Comparison of ENCODE assay signal across 8 mouse cellular contexts in the genomic region with DNA sequence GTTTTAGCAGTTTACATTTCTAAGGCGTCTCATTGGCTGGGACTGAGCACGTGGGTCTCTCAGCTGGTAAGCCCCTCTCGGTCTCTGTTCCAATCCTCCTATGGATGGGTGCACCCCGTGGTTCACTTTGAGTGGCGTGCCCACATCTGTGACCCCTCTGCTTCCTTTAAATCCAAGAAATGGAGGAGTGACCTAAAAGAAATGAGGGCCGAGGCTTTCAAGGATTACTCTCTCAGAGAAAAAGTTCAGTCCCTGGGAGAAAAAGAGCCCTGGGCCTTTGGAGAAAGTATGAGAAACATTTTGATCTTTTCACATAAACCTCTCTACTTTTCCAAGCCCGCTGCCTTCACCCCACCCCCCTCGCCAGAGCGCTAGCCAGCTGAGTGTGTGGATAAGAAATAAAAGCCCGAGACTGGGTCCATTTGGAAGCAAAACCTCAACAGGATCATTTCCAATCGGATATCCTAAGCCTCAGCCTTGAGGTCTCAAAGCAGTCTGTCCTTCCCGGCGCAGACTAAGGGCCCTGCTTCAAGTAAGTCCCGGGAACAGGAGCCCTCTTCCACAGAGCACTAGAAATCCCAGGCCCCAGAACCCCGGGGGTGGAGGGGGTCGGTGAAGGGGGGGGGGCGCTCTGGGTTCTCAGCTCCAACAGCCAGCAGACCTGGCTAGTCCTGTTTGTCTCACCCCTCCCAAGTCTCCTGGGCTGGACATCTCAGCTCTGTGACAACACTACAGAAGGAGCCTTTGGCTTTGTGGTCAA. TPM values are rescaled to one million over a fixed set of nuclear protein-coding genes. Genes with fewer than 3 reads are reported as not detected.
DNase-seq lines count a peak whose midpoint lies in the region; ATAC-seq lines count a peak whose summit lies in the region.

No protein-coding gene starts in this region.

- peak; percentile 70 to 84 for DNase-seq in adrenal gland, adult (ENCODE audit: inconsistent age in 2 of 2, low spot score in 1 of 2)
- no peak for DNase-seq in adrenal gland, adult 8-10 months
- peak; percentile 90 for DNase-seq in embryonic facial prominence, embryonic 14.5 days (ENCODE audit: low spot score)
- DNase-seq in kidney, postnatal 36 days = peak; percentile 8 to 41
- DNase-seq in mesoderm, embryonic 11.5 days (ENCODE audit: low read depth, low spot score) = peak; percentile 80
- peak; percentile 67 to 70 for DNase-seq in urinary bladder, postnatal 4 days (ENCODE audit: low spot score in 2 of 2)

- no peaks in the 10 kb centered on the region for H3K36me3 ChIP-seq in embryonic facial prominence, embryonic 14.5 days (ENCODE audit: control insufficient read depth, insufficient read depth, low read length)
- H3K36me3 ChIP-seq in heart, embryonic 15.5 days = no peaks in the 10 kb centered on the region

- peak overlapping the region; percentile 36 for H3K4me3 ChIP-seq in embryonic facial prominence, embryonic 14.5 days (ENCODE audit: low read depth, low read length)
- H3K4me3 ChIP-seq in heart, embryonic 15.5 days = peak overlapping the region; percentile 43

- peak; percentile 90 for ATAC-seq in embryonic facial prominence, embryonic 14.5 days (ENCODE audit: low read depth)
- peak; percentile 85 for ATAC-seq in heart, embryonic 15.5 days (replicated peaks; ENCODE audit: insufficient number of reproducible peaks, insufficient read depth, low FRiP score, low read depth)
- no peak for ATAC-seq in cerebellum, adult (ENCODE audit: insufficient number of reproducible peaks, low FRiP score, low TSS enrichment)

- peak overlapping the region; percentile 92 for H3K27ac ChIP-seq in embryonic facial prominence, embryonic 14.5 days (replicated peaks; ENCODE audit: low read depth, low read length)
- peak overlapping the region; percentile 74 for H3K27ac ChIP-seq in heart, embryonic 15.5 days

- WGBS in embryonic facial prominence, embryonic 14.5 days = under 1% methylated on average over 16 of the region's 17 CpGs
- WGBS in heart, embryonic 15.5 days = 4% methylated on average over 17 of the region's 17 CpGs

- no peaks in the 10 kb centered on the region for H3K9me3 ChIP-seq in embryonic facial prominence, embryonic 14.5 days (ENCODE audit: control insufficient read depth, low read length)
- H3K9me3 ChIP-seq in heart, embryonic 15.5 days (replicated peaks) = no peaks in the 10 kb centered on the region

- H3K27me3 ChIP-seq in embryonic facial prominence, embryonic 14.5 days (replicated peaks; ENCODE audit: control insufficient read depth, insufficient read depth, low read length) = no peaks in the 10 kb centered on the region
- H3K27me3 ChIP-seq in heart, embryonic 15.5 days = peaks cover 11% of the 10 kb centered on the region; the same call in 1 of the 2 replicates

- peak overlapping the region; percentile 59 for H3K9ac ChIP-seq in embryonic facial prominence, embryonic 14.5 days (ENCODE audit: low read depth, low read length)
- H3K9ac ChIP-seq in heart, embryonic 15.5 days = peak overlapping the region; percentile 49

- peaks cover 27% of the 10 kb centered on the region for H3K4me1 ChIP-seq in embryonic facial prominence, embryonic 14.5 days (ENCODE audit: control insufficient read depth, insufficient read depth, low read length)
- peaks cover 13% of the 10 kb centered on the region for H3K4me1 ChIP-seq in heart, embryonic 15.5 days (replicated peaks)

- peak overlapping the region; percentile 66 for H3K4me2 ChIP-seq in embryonic facial prominence, embryonic 14.5 days (ENCODE audit: low read depth, low read length)
- H3K4me2 ChIP-seq in heart, embryonic 15.5 days = peak overlapping the region; percentile 74

RNA-seq across cellular contexts. Expression of a gene that starts 28.9 kb away (rescaled TPM):
- 10 to 100 TPM; 42.3 to 93.1 (median 66.6) TPM for total RNA-seq in adrenal gland, adult 8-10 months (2022)
- 11.4 and 11.8 TPM in 2 replicates for polyA plus RNA-seq in embryonic facial prominence, embryonic 14.5 days (2014; fragmentation: Nextera tagmentation; extraction: Ambion mirVana)
- 1.7 and 2.3 TPM in 2 replicates for polyA plus RNA-seq in heart, embryonic 15.5 days (2015; fragmentation: Nextera tagmentation; extraction: Ambion mirVana)
